Mouse (Mus musculus) midbrain, embryonic 14.5 days (tissue): Measurements from ENCODE around the gene Crybb3. TPM values are rescaled to one million over a fixed set of nuclear protein-coding genes. Genes with fewer than 3 reads are reported as not detected.

Experiments used
- ATAC-seq: fragments of 200-750 bp; cut with Nextera tagmentation; 2 replicates; pipeline ENCODE4 v1.8.0; 2017; ENCODE audit warnings: moderate number of reproducible peaks, moderate library complexity; ENCODE audit not compliant: low FRiP score, low TSS enrichment
- DNase-seq: peaks from one replicate; pipeline ENCODE4 v3.0.0-alpha.2; 2015
- H3K27ac ChIP-seq: fragments of 300-500 bp; sonication (generic); replicated peaks from 2 replicates; pipeline ENCODE4 v1.5.1; 2014; ENCODE audit warnings: mild to moderate bottlenecking, low read depth, low read length, moderate library complexity
- H3K27me3 ChIP-seq: fragments of 300-500 bp; sonication (generic); 2 replicates; pipeline ENCODE4 v1.6.1; 2014; ENCODE audit warnings: low read length, control low read depth, mixed read lengths; ENCODE audit not compliant: control insufficient read depth, insufficient read depth
- H3K36me3 ChIP-seq: fragments of 300-500 bp; sonication (generic); 2 replicates; pipeline ENCODE4 v1.6.1; 2014; ENCODE audit warnings: low read length, control low read depth; ENCODE audit not compliant: control insufficient read depth, insufficient read depth
- H3K4me1 ChIP-seq: fragments of 300-500 bp; sonication (generic); 2 replicates; pipeline ENCODE4 v1.6.1; 2014; ENCODE audit warnings: mild to moderate bottlenecking, antibody characterized with exemption, low read length, control low read depth; ENCODE audit not compliant: control insufficient read depth, insufficient read depth
- H3K4me2 ChIP-seq: fragments of 300-500 bp; sonication (generic); 2 replicates; pipeline ENCODE4 v1.6.1; 2014; ENCODE audit warnings: mild to moderate bottlenecking, low read length, moderate library complexity
- H3K4me3 ChIP-seq: fragments of 300-500 bp; sonication (generic); replicated peaks from 2 replicates; pipeline ENCODE4 v1.5.1; 2014; ENCODE audit warnings: low read depth, low read length
- H3K9ac ChIP-seq: fragments of 300-500 bp; sonication (generic); replicated peaks from 2 replicates; pipeline ENCODE4 v1.6.1; 2014; ENCODE audit warnings: mild to moderate bottlenecking, low read length, moderate library complexity
- H3K9me3 ChIP-seq: fragments of 300-500 bp; sonication (generic); 2 replicates; pipeline ENCODE4 v1.6.1; 2016; ENCODE audit warnings: low read length, control low read depth, mixed read lengths; ENCODE audit not compliant: control insufficient read depth
- WGBS: fragments of 180-500 bp; shearing (Covaris S2); extraction: QIAGEN DNeasy Blood & Tissue Kit; methylation state at CpG from one replicate; pipeline ENCODE4 v1.1.7; 2014; 5-methylcytosine and 5-hydroxymethylcytosine counted together
- polyA plus RNA-seq: library from polyadenylated mRNA; unstranded; fragments of >200 nt; fragmentation: Nextera tagmentation; extraction: Ambion mirVana; gene quantifications from 2 replicates; pipeline ENCODE4 v1.2.1, GENCODE M21; 2014

The Crybb3 gene
- polyA plus RNA-seq, 1 experiment from 2014 or later, result 0.70 TPM

DNA sequence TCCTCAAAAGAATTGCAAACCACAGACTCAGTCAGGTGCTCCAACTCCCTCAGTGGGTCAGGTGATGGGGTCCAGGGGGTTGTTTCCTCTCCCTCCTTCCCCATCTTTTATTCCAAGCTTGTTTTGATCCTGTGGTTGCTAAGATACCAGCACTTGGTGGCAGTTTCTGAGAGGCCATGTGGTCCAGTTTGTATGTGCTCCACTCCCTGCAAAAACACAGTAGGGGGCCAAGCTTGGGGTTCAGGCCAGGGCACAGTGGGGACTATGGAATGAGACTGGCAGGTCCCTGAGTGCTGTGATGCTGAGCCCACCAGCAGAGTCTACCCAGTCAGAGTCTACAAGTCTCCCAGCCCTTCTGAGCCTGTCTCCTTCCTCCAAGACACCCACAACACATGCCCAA, 31.5 kb downstream of the Crybb3 start:
- DNase-seq, result no peak
- no peaks in the 10 kb centered on the region for H3K36me3 ChIP-seq
- H3K9ac ChIP-seq, result no peak overlapping the region
- no peaks in the 10 kb centered on the region for H3K27me3 ChIP-seq
- no peak overlapping the region for H3K4me3 ChIP-seq
- H3K4me2 ChIP-seq, result no peak overlapping the region
- H3K27ac ChIP-seq, result no peak overlapping the region
- no peaks in the 10 kb centered on the region for H3K9me3 ChIP-seq
- H3K4me1 ChIP-seq, result peaks cover 7% of the 10 kb centered on the region; the same call in 1 of the 2 replicates
- ATAC-seq, result no peak

DNA sequence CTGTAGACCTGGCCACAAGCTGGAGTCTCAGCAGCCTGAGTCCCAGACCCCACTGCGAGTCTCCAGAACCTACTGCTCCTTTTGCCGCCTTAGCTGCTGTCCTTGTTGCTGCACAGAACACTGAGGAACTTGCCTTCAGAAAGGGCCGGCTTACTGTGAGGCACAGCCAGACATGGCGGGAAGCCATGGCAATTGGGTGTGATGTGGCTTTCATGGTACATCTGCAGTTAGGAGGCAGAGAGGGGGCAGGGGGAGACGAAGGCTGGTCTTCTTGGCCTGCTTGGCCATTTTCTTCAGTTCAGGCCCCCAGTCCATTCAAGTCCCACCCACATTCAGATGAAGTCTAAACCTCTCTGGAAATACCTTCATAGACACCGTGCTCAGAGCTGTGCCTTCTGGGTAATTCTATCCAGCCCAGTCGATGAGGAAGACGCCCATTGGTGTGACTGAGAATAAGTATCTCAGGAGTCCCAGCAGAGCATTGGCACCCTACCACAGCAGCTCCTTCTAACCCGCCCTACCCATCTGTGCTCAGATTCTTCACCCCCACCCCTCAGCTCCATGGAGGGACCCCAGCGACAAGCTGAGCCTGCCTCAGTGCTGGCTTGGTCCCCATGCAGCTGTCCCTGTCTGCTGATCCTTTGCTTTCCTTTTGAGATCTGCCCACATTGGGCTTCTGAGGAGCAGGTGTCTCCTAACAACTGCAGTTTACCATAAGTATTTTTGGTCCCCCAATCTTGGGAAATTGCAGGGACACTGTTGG, 35.7 kb downstream of the Crybb3 start:
- ATAC-seq, result no peak
- H3K4me2 ChIP-seq, result no peak overlapping the region
- no peak for DNase-seq
- H3K9me3 ChIP-seq, result no peaks in the 10 kb centered on the region
- 74% methylated on average over 10 of the region's 10 CpGs for WGBS
- no peaks in the 10 kb centered on the region for H3K27me3 ChIP-seq
- no peak overlapping the region for H3K9ac ChIP-seq
- no peak overlapping the region for H3K27ac ChIP-seq
- no peak overlapping the region for H3K4me3 ChIP-seq
- H3K4me1 ChIP-seq, result peaks cover 13% of the 10 kb centered on the region
- H3K36me3 ChIP-seq, result no peaks in the 10 kb centered on the region

- Histone ChIP-seq H3K9me3 (no peaks in the 10 kb centered on the region), H3K27me3 (no peaks in the 10 kb centered on the region), H3K4me2 (no peak overlapping the region), H3K27ac (no peak overlapping the region; the same call in 1 of the 2 replicates), H3K4me3 (no peak overlapping the region), H3K9ac (no peak overlapping the region), H3K4me1 (peaks cover 11% of the 10 kb centered on the region), H3K36me3 (no peaks in the 10 kb centered on the region)
- 85% methylated on average over 8 of the region's 8 CpGs for WGBS
- ATAC-seq (no peak), DNase-seq (no peak)
Observed at GRCm38 (mm10) chr5:113043531-113043930, 37.9 kb downstream of the Crybb3 start.

GRCm38 (mm10) chr5:113041567-113042071, 39.8 kb downstream of the Crybb3 start:
- no peak overlapping the region for H3K4me2 ChIP-seq
- DNase-seq (peak; percentile 83), ATAC-seq (peak; percentile 91)
- H3K4me3 ChIP-seq, result no peak overlapping the region
- peaks cover 11% of the 10 kb centered on the region for H3K4me1 ChIP-seq
- no peaks in the 10 kb centered on the region for H3K27me3 ChIP-seq
- no peaks in the 10 kb centered on the region for H3K9me3 ChIP-seq
- peak overlapping the region; percentile 74 for H3K27ac ChIP-seq
- no peaks in the 10 kb centered on the region for H3K36me3 ChIP-seq
- WGBS, result 0% methylated on average over 5 of the region's 5 CpGs
- H3K9ac ChIP-seq, result no peak overlapping the region

DNA sequence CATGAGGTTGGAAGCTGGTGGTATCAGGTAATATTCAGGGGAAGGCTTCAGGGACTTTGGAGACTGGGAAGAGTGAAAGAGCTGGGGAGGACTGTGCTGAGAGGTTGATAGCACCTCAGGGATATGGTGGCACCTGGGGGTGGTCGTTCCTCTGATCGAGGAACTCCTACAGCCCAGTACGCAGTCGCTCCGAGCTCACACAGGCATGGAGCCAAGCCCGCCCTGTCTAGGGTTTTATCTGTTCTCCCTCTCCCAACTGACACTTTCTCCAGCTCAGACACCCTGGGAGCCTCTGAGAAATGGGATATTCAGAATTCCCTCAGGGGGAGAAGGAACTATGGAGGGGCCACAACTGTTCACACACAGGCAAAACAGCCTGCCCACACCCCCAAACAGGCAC, 40.6 kb downstream of the Crybb3 start:
- 76% methylated on average over 6 of the region's 6 CpGs for WGBS

DNA sequence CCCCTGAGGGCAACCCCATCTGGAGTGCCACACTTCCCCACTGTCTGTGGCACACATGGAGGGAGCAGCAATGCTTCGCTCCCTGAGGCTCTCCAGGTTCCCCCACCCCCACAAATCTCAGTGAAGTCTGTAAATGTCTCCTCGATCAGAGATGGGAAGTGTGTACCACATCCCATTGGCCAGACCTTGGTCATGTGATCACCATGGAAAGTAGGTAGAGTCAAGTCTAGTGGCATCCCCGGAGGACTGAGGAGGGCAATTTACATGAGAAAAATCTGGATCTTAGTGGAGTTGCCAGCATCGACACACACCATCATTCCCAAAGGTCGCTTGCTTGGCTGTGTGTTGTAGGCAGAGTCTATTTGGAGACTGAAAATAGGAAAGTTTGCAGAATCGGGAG, 42.8 kb downstream of the Crybb3 start:
- no peak overlapping the region for H3K4me3 ChIP-seq
- DNase-seq, result no peak
- no peak for ATAC-seq
- H3K4me2 ChIP-seq, result no peak overlapping the region
- WGBS, result 72% methylated on average over 6 of the region's 6 CpGs
- no peak overlapping the region for H3K27ac ChIP-seq
- H3K4me1 ChIP-seq, result peaks cover 25% of the 10 kb centered on the region
- no peaks in the 10 kb centered on the region for H3K27me3 ChIP-seq
- H3K9ac ChIP-seq, result no peak overlapping the region
- no peaks in the 10 kb centered on the region for H3K9me3 ChIP-seq
- H3K36me3 ChIP-seq, result no peaks in the 10 kb centered on the region

More for the DNA sequence above, 40.6 kb downstream of the Crybb3 start:
- Histone ChIP-seq H3K9me3 (no peaks in the 10 kb centered on the region), H3K4me2 (no peak overlapping the region), H3K9ac (no peak overlapping the region), H3K27ac (0 out of 2 replicates have a peak overlapping the region, but pooled peaks have one; percentile 20), H3K36me3 (no peaks in the 10 kb centered on the region), H3K4me1 (peaks cover 12% of the 10 kb centered on the region), H3K4me3 (no peak overlapping the region), H3K27me3 (no peaks in the 10 kb centered on the region)
- ATAC-seq (no peak), DNase-seq (no peak)

DNA sequence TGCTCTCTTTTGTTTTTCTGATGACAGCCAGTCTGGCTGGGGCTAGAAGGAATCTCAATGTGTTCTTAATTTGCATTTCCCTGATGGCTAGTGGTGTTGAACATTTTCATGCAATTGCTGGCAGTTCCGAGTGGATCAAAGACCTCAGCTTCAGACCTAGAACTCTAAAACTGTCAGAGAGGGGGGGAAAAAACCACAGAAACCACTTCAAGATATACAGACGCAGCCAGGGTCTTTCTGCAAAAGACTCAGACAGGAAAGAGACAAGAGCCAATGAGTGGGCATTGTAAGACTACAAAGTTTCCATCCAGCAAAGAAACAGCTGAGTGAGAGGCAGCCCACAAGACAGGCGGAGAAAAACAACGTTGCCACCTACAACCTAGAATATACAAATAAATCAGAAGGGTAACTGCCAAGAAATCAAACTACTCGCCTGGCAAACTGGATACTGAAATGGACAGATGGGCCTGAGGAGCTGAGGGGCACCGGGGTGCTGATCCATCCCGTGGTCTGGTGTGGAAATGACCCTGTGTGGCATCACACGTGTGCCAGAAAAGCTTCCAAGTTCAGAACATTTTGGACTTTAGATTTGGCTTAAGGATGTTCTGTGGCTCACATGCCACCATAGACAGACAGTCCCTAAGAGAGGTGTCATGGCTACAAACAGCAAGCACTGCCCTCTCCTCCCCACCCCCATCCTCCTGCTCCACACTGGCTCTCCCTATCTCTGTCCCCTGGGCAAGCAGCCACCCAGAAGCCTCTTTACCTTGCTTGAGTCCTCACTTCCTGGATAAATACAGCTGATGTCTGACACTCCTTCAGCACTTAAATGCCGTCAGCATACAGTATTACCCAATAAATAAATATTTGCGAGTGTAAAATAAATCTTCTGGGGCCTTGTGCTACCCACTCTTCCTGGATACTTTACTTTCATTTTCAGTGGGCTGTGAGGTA, 46.0 kb downstream of the Crybb3 start:
- Histone ChIP-seq H3K4me2 (no peak overlapping the region), H3K9me3 (no peaks in the 10 kb centered on the region), H3K27ac (peak overlapping the region; percentile 57), H3K4me3 (no peak overlapping the region), H3K27me3 (no peaks in the 10 kb centered on the region), H3K4me1 (peaks cover 33% of the 10 kb centered on the region), H3K9ac (no peak overlapping the region), H3K36me3 (no peaks in the 10 kb centered on the region)
- no peak for ATAC-seq
- peak; percentile 56 for DNase-seq
- 72% methylated on average over 10 of the region's 10 CpGs for WGBS

DNA sequence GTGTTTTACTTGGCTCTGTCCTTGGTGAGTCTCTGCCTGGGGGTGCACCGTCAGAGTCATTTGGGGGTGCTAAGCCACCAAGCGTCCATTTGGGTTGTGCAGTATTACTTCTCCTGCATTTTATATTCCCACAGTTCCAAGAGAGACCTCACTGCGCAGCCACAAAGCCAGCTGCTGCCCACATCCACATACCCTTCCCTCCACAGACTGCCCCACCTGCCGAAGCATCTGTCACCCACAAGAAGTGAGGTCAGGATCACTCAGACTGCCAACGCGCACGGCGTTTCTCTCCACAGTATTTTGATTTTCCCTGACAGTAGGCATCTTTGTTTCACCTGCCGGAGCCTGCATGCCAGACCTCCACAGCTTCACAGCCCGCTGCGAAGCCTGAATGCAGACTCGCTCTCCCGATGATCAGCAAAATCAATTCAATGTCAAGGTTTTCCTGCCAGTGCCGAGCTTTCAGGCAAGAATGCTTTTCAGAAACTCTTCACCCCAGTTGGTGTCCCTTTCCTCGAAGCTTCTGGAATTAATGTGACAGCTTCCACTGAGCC, 50.1 kb downstream of the Crybb3 start:
- H3K27ac ChIP-seq, result peak overlapping the region; percentile 55
- DNase-seq (peak; percentile 55), ATAC-seq (no peak)
- peaks cover 33% of the 10 kb centered on the region for H3K4me1 ChIP-seq
- no peak overlapping the region; the same call in 1 of the 2 replicates for H3K9ac ChIP-seq
- no peaks in the 10 kb centered on the region for H3K36me3 ChIP-seq
- 36% methylated on average over 15 of the region's 15 CpGs for WGBS
- no peaks in the 10 kb centered on the region for H3K27me3 ChIP-seq
- no peak overlapping the region for H3K4me2 ChIP-seq
- H3K4me3 ChIP-seq, result no peak overlapping the region
- H3K9me3 ChIP-seq, result no peaks in the 10 kb centered on the region
